Comparison of ENCODE assay signal across 28 mouse cellular contexts in the genomic region with DNA sequence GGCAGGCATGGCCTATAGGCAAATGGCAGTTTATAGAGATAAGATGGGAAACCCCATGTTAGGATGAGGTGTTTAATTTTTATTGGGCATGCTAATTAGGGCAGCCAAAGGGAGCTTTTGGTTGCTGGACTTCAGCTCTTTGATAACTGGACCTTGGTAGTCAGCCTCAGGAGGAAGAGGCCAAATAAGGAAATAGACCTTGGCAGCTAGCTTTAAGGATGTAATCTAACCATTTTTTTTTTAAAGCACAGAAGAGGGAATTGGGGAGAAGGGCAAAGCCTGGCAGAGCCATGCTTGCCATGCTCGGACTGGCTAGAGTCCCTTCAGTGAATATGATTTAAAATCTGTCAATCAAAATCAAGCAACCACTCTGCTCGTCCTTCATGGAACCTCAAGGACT. TPM values are rescaled to one million over a fixed set of nuclear protein-coding genes. Genes with fewer than 3 reads are reported as not detected.
"Had no signal": no experiment of that assay in that cellular context is flagged by ENCODE, and none has a peak within 500 bp of the region (broad histone marks: within the 10 kb centered on the region; RNA-seq: fewer than 3 reads in every experiment).

No protein-coding gene starts in this region.

- H3K4me1 ChIP-seq: kidney, embryonic 15.5 days; limb, embryonic 12.5 days; limb, embryonic 15.5 days; neural tube, embryonic 12.5 days had no signal

- H3K4me3 ChIP-seq: kidney, embryonic 15.5 days; left cerebral cortex, adult 2 months; limb, embryonic 12.5 days; limb, embryonic 15.5 days; liver, embryonic 12.5 days; liver, embryonic 15.5 days; midbrain, embryonic 12.5 days; midbrain, embryonic 15.5 days; neural tube, embryonic 12.5 days; neural tube, embryonic 15.5 days had no signal

- ATAC-seq: liver, embryonic 12.5 days; midbrain, embryonic 15.5 days had no signal

- H3K9ac ChIP-seq: kidney, embryonic 15.5 days; limb, embryonic 12.5 days; limb, embryonic 15.5 days; liver, embryonic 12.5 days; liver, embryonic 15.5 days; midbrain, embryonic 12.5 days; midbrain, embryonic 15.5 days; neural tube, embryonic 12.5 days; neural tube, embryonic 15.5 days had no signal

- H3K36me3 ChIP-seq: midbrain, embryonic 15.5 days had no signal

- H3K27me3 ChIP-seq: kidney, embryonic 15.5 days; limb, embryonic 12.5 days; limb, embryonic 15.5 days; liver, embryonic 12.5 days; liver, embryonic 15.5 days; midbrain, embryonic 12.5 days; midbrain, embryonic 15.5 days; neural tube, embryonic 12.5 days; neural tube, embryonic 15.5 days had no signal

- H3K4me2 ChIP-seq: kidney, embryonic 15.5 days; limb, embryonic 12.5 days; limb, embryonic 15.5 days; liver, embryonic 12.5 days; liver, embryonic 15.5 days; midbrain, embryonic 12.5 days; midbrain, embryonic 15.5 days; neural tube, embryonic 12.5 days; neural tube, embryonic 15.5 days had no signal

- DNase-seq: kidney, adult 8-10 months; kidney, postnatal 10 days; kidney, postnatal 36 days; layer of hippocampus, postnatal 36 days; left cerebral cortex, postnatal 4 days; lung, adult 2 months; lung, postnatal 14 days; lung, postnatal 4 days; thymus, adult 2 months; thymus, postnatal 14 days; thymus, postnatal 4 days had no signal

- H3K9me3 ChIP-seq: kidney, embryonic 15.5 days; limb, embryonic 12.5 days; limb, embryonic 15.5 days; liver, embryonic 12.5 days; liver, embryonic 15.5 days; midbrain, embryonic 12.5 days; midbrain, embryonic 15.5 days; neural tube, embryonic 12.5 days; neural tube, embryonic 15.5 days had no signal

- H3K27ac ChIP-seq: kidney, embryonic 15.5 days; left cerebral cortex, adult 2 months; limb, embryonic 12.5 days; limb, embryonic 15.5 days; liver, embryonic 12.5 days; midbrain, embryonic 12.5 days; midbrain, embryonic 15.5 days; neural tube, embryonic 12.5 days; neural tube, embryonic 15.5 days; stomach, postnatal 0 days had no signal

RNA-seq across cellular contexts. Expression of gene Gm5767, which starts 50.2 kb away (rescaled TPM):
- total RNA-seq: layer of hippocampus, adult 8-10 months; layer of hippocampus, postnatal 10 days; layer of hippocampus, postnatal 36 days; left cerebral cortex, adult 2 months; left cerebral cortex, postnatal 10 days; left cerebral cortex, postnatal 4 days; megakaryocyte progenitor cell, adult 5-6 weeks had no signal
- polyA plus RNA-seq: kidney, embryonic 15.5 days; limb, embryonic 12.5 days; liver, embryonic 12.5 days; liver, embryonic 15.5 days; lung, adult 2 months; lung, embryonic 16.5 days; midbrain, embryonic 12.5 days; neural tube, embryonic 12.5 days; neural tube, embryonic 15.5 days; stomach, embryonic 14.5 days; stomach, postnatal 0 days had no signal
